Mouse (Mus musculus) intestine, embryonic 16.5 days (tissue): ENCODE data around the gene Dpep3. TPM values are rescaled to one million over a fixed set of nuclear protein-coding genes. Genes with fewer than 3 reads are reported as not detected.
A peak's percentile ranks its signal among the peaks of the same experiment; 100 is the strongest.

ENCODE experiments used
- ATAC-seq: fragments of 200-750 bp; cut with Nextera tagmentation; 2 replicates; pipeline ENCODE4 v1.8.0; 2017; ENCODE audit warnings: moderate TSS enrichment, moderate library complexity
- H3K27ac ChIP-seq: fragments of 300-500 bp; sonication (generic); 2 replicates; pipeline ENCODE4 v1.5.1; 2014; ENCODE audit warnings: mild to moderate bottlenecking, low read length
- H3K27me3 ChIP-seq: fragments of 300-500 bp; sonication (generic); replicated peaks from 2 replicates; pipeline ENCODE4 v1.6.1; 2014; ENCODE audit warnings: low read length, control low read depth, mixed read lengths; ENCODE audit not compliant: control insufficient read depth, insufficient read depth
- H3K36me3 ChIP-seq: fragments of 300-500 bp; sonication (generic); 2 replicates; pipeline ENCODE4 v1.6.1; 2014; ENCODE audit warnings: low read length, control low read depth; ENCODE audit not compliant: control insufficient read depth, insufficient read depth
- H3K4me1 ChIP-seq: fragments of 300-500 bp; sonication (generic); 2 replicates; pipeline ENCODE4 v1.6.1; 2014; ENCODE audit warnings: low read length, control low read depth, mixed read lengths; ENCODE audit not compliant: control insufficient read depth, insufficient read depth
- H3K4me2 ChIP-seq: fragments of 300-500 bp; sonication (generic); 2 replicates; pipeline ENCODE4 v1.6.1; 2014; ENCODE audit warnings: low read depth, low read length, control low read depth
- H3K4me3 ChIP-seq: fragments of 300-500 bp; sonication (generic); 2 replicates; pipeline ENCODE4 v1.5.1; 2014; ENCODE audit warnings: mild to moderate bottlenecking, low read length
- H3K9ac ChIP-seq: fragments of 300-500 bp; sonication (generic); 2 replicates; pipeline ENCODE4 v1.6.1; 2014; ENCODE audit warnings: low read depth, low read length
- H3K9me3 ChIP-seq: fragments of 300-500 bp; sonication (generic); 2 replicates; pipeline ENCODE4 v1.6.1; 2016; ENCODE audit warnings: low read length, control low read depth; ENCODE audit not compliant: control insufficient read depth
- whole genome bisulfite sequencing: fragments of 180-500 bp; shearing (Covaris S2); extraction: QIAGEN DNeasy Blood & Tissue Kit; methylation state at CpG from one replicate; pipeline ENCODE4 v1.1.7; 2014; 5-methylcytosine and 5-hydroxymethylcytosine counted together
- polyA plus RNA-seq: library from polyadenylated mRNA; unstranded; fragments of >200 nt; fragmentation: Nextera tagmentation; extraction: Ambion mirVana; gene quantifications from 2 replicates; pipeline ENCODE4 v1.2.1, GENCODE M21; 2015

The Dpep3 gene
- polyA plus RNA-seq, 1 experiment from 2014 or later, result not detected

- peak; percentile 71 for ATAC-seq
- H3K4me3 ChIP-seq, result peak overlapping the region; percentile 79
- 4% methylated on average over 40 of the region's 40 CpGs for WGBS
These were observed 13.8 kb downstream of the Dpep3 start for GRCm38 (mm10) chr8:105965266-105965904.

GRCm38 (mm10) chr8:105964506-105965265 lies 14.5 kb downstream of the Dpep3 start:
- no peaks in the 10 kb centered on the region for H3K27me3 ChIP-seq
- ATAC-seq, result no peak
- WGBS, result 58% methylated on average over 12 of the region's 12 CpGs
- H3K27ac ChIP-seq, result no peak overlapping the region
- H3K9me3 ChIP-seq, result no peaks in the 10 kb centered on the region
- peak overlapping the region; percentile 84 for H3K9ac ChIP-seq
- H3K4me3 ChIP-seq, result peak overlapping the region; percentile 79
- H3K4me1 ChIP-seq, result peaks cover 13% of the 10 kb centered on the region; the same call in 1 of the 2 replicates
- H3K36me3 ChIP-seq, result no peaks in the 10 kb centered on the region
- H3K4me2 ChIP-seq, result peak overlapping the region; percentile 83

More at GRCm38 (mm10) chr8:105965266-105965904, 13.8 kb downstream of the Dpep3 start:
- Histone ChIP-seq H3K4me2 (peak overlapping the region; percentile 83), H3K4me1 (peaks cover 13% of the 10 kb centered on the region; the same call in 1 of the 2 replicates), H3K27ac (peak overlapping the region; percentile 81), H3K36me3 (no peaks in the 10 kb centered on the region), H3K9me3 (no peaks in the 10 kb centered on the region), H3K9ac (peak overlapping the region; percentile 84), H3K27me3 (no peaks in the 10 kb centered on the region)

- Histone ChIP-seq H3K36me3 (no peaks in the 10 kb centered on the region), H3K9ac (no peak overlapping the region), H3K4me2 (no peak overlapping the region), H3K27ac (no peak overlapping the region), H3K4me3 (no peak overlapping the region), H3K4me1 (peaks cover 7% of the 10 kb centered on the region; the same call in 1 of the 2 replicates), H3K9me3 (no peaks in the 10 kb centered on the region), H3K27me3 (no peaks in the 10 kb centered on the region)
- ATAC-seq, result no peak
- 88% methylated on average over 10 of the region's 10 CpGs for WGBS
These were observed 17.7 kb downstream of the Dpep3 start for GRCm38 (mm10) chr8:105961536-105961935.

DNA sequence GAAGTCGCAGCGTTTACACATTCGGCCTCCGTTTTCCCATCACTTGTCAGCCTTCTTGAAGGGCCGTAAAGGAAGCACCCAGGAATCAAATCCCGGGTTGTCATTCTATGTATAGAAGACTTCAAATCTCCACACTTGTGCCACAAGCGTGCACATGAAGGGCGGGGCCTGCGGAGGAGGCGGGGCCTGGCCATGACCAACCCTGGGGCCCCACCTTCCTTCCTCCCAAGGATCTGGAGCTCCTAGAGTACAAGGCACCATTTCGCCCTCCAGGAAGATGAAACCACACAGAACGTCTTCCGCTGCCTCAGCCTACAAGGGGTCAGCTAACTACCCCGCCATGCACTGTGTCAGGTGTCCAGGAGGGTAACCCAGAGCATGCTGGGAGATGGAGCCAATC lies 18.1 kb downstream of the Dpep3 start:
- Histone ChIP-seq H3K27ac (no peak overlapping the region), H3K4me1 (peaks cover 7% of the 10 kb centered on the region; the same call in 1 of the 2 replicates), H3K4me2 (no peak overlapping the region), H3K4me3 (no peak overlapping the region), H3K36me3 (no peaks in the 10 kb centered on the region), H3K9me3 (no peaks in the 10 kb centered on the region), H3K9ac (no peak overlapping the region), H3K27me3 (no peaks in the 10 kb centered on the region)
- 76% methylated on average over 14 of the region's 14 CpGs for WGBS
- ATAC-seq, result no peak

DNA sequence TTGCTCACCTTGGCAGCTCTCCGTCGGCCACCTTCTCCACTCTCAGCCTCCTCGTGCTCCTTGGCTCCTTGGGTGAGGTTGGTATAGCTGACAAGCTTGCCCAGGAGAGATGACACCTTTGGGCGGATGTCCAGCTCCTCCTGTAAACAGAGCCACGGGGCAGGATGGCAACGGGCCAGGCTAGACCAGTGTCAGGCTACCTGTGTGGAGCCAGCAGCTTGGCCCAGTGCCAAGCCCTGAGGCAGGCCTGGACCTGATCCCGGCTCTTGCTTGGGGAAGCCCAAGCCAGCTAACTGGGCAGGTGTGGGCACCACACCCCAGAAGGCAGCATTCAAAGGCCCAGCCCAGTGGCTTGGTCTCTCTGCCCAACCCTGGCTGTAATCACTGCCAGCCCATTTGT lies 19.9 kb downstream of the Dpep3 start:
- Histone ChIP-seq H3K4me1 (no peaks in the 10 kb centered on the region; the same call in 1 of the 2 replicates), H3K4me3 (no peak overlapping the region), H3K36me3 (0 out of 2 replicates have a peak, but pooled peaks cover 4% of the 10 kb centered on the region), H3K27ac (no peak overlapping the region), H3K4me2 (no peak overlapping the region), H3K9me3 (no peaks in the 10 kb centered on the region), H3K9ac (no peak overlapping the region), H3K27me3 (no peaks in the 10 kb centered on the region)
- WGBS, result 72% methylated on average over 7 of the region's 7 CpGs
- ATAC-seq, result peak; percentile 53; the same call in 1 of the 2 replicates

GRCm38 (mm10) chr8:105957813-105958212 lies 21.4 kb downstream of the Dpep3 start:
- Histone ChIP-seq H3K4me2 (no peak overlapping the region), H3K4me3 (no peak overlapping the region), H3K27ac (no peak overlapping the region), H3K9ac (no peak overlapping the region), H3K27me3 (no peaks in the 10 kb centered on the region), H3K4me1 (no peaks in the 10 kb centered on the region; the same call in 1 of the 2 replicates), H3K36me3 (0 out of 2 replicates have a peak, but pooled peaks cover 4% of the 10 kb centered on the region), H3K9me3 (no peaks in the 10 kb centered on the region)
- no peak for ATAC-seq
- WGBS, result 52% methylated on average over 3 of the region's 4 CpGs

- no peak for ATAC-seq
- WGBS, result 92% methylated on average over 4 of the region's 4 CpGs
- no peaks in the 10 kb centered on the region for H3K27me3 ChIP-seq
These were observed 22.7 kb downstream of the Dpep3 start for GRCm38 (mm10) chr8:105956556-105956955.

GRCm38 (mm10) chr8:105951057-105951659 lies 28.1 kb downstream of the Dpep3 start:
- Histone ChIP-seq H3K4me2 (no peak overlapping the region), H3K9me3 (no peaks in the 10 kb centered on the region), H3K9ac (no peak overlapping the region), H3K36me3 (peaks cover 10% of the 10 kb centered on the region; the same call in 1 of the 2 replicates), H3K27ac (no peak overlapping the region), H3K27me3 (no peaks in the 10 kb centered on the region), H3K4me1 (peaks cover 9% of the 10 kb centered on the region; the same call in 1 of the 2 replicates), H3K4me3 (no peak overlapping the region)
- WGBS, result 29% methylated on average over 7 of the region's 7 CpGs
- peak; percentile 55 for ATAC-seq

More at GRCm38 (mm10) chr8:105956556-105956955, 22.7 kb downstream of the Dpep3 start:
- Histone ChIP-seq H3K9me3 (no peaks in the 10 kb centered on the region), H3K4me3 (no peak overlapping the region), H3K4me1 (no peaks in the 10 kb centered on the region; the same call in 1 of the 2 replicates), H3K36me3 (0 out of 2 replicates have a peak, but pooled peaks cover 7% of the 10 kb centered on the region), H3K9ac (no peak overlapping the region), H3K4me2 (no peak overlapping the region), H3K27ac (no peak overlapping the region)

- no peak overlapping the region for H3K4me3 ChIP-seq
- H3K4me2 ChIP-seq, result no peak overlapping the region
- H3K4me1 ChIP-seq, result peaks cover 9% of the 10 kb centered on the region; the same call in 1 of the 2 replicates
- H3K36me3 ChIP-seq, result peaks cover 6% of the 10 kb centered on the region; the same call in 1 of the 2 replicates
- no peak overlapping the region for H3K9ac ChIP-seq
- H3K27me3 ChIP-seq, result no peaks in the 10 kb centered on the region
- no peak overlapping the region for H3K27ac ChIP-seq
- no peaks in the 10 kb centered on the region for H3K9me3 ChIP-seq
- ATAC-seq, result peak; percentile 49
- WGBS, result 60% methylated on average over 10 of the region's 10 CpGs
These were observed 29.9 kb downstream of the Dpep3 start for GRCm38 (mm10) chr8:105949350-105949749.
